Mouse (Mus musculus) olfactory bulb, adult 2 months (tissue): ENCODE measurements around the gene Ptpn13. TPM values are rescaled to one million over a fixed set of nuclear protein-coding genes. Genes with fewer than 3 reads are reported as not detected.

Experiments
- H3K27ac ChIP-seq: fragments of 200-500 bp; 2 replicates; pipeline ENCODE4 v1.5.1; 2012; ENCODE audit warnings: low read depth, low read length; ENCODE audit not compliant: insufficient read depth
- H3K4me1 ChIP-seq: fragments of 200-500 bp; 2 replicates; pipeline ENCODE4 v1.6.1; 2012; ENCODE audit warnings: low read length; ENCODE audit not compliant: control insufficient read depth, insufficient read depth
- H3K4me3 ChIP-seq: fragments of 200-500 bp; 2 replicates; pipeline ENCODE4 v1.5.1; 2012; ENCODE audit warnings: mild to moderate bottlenecking, low read depth, low read length, moderate library complexity; ENCODE audit not compliant: insufficient read depth
- CTCF ChIP-seq: fragments of 200-500 bp; IDR thresholded peaks from 2 replicates; pipeline ENCODE4 v1.5.1; 2012; ENCODE audit warnings: low read depth, mild to moderate bottlenecking, low read length, moderate library complexity; ENCODE audit not compliant: insufficient read depth
- POLR2A ChIP-seq: fragments of 200-500 bp; IDR thresholded peaks from 2 replicates; pipeline ENCODE4 v1.6.1; 2012; ENCODE audit warnings: mild to moderate bottlenecking, low read depth, low read length, moderate library complexity; ENCODE audit not compliant: insufficient read depth
- WGBS: fragments of 180-500 bp; shearing (Covaris S2); methylation state at CpG from one replicate; pipeline ENCODE4 v1.1.7; 2018; 5-methylcytosine and 5-hydroxymethylcytosine counted together
- polyA plus RNA-seq: library from polyadenylated mRNA; stranded (reverse); fragments of >200 nt; gene quantifications from 2 replicates; pipeline ENCODE4 v1.2.4, GENCODE M21; 2012; ENCODE audit warnings: low replicate concordance; ENCODE audit not compliant: missing spikeins, insufficient read depth, insufficient read length

The Ptpn13 gene
- polyA plus RNA-seq, 1 experiment, result not detected

GRCm38 (mm10) chr5:103436039-103436944 is 11.3 kb downstream of the Ptpn13 start:
- Histone ChIP-seq H3K4me1 (peaks cover 5% of the 10 kb centered on the region; the same call in 1 of the 2 replicates), H3K4me3 (no peak overlapping the region), H3K27ac (no peak overlapping the region)
- TF ChIP-seq POLR2A (no peak), CTCF (no peak)
- 54% methylated on average over 19 of the region's 19 CpGs for WGBS

GRCm38 (mm10) chr5:103437714-103438113 is 12.7 kb downstream of the Ptpn13 start:
- peaks cover 5% of the 10 kb centered on the region; the same call in 1 of the 2 replicates for H3K4me1 ChIP-seq
- 85% methylated on average over 3 of the region's 3 CpGs for WGBS
- H3K27ac ChIP-seq, result no peak overlapping the region
- TF ChIP-seq CTCF (no peak), POLR2A (no peak)
- no peak overlapping the region for H3K4me3 ChIP-seq

- Histone ChIP-seq H3K4me3 (no peak overlapping the region), H3K4me1 (peaks cover 5% of the 10 kb centered on the region; the same call in 1 of the 2 replicates), H3K27ac (no peak overlapping the region)
- TF ChIP-seq POLR2A, result no peak
- no peak for TF ChIP-seq CTCF
- 85% methylated on average over 11 of the region's 11 CpGs for WGBS
Observed at GRCm38 (mm10) chr5:103439171-103439570, 14.2 kb downstream of the Ptpn13 start.

GRCm38 (mm10) chr5:103440418-103441276 is 15.7 kb downstream of the Ptpn13 start:
- TF ChIP-seq POLR2A, result no peak
- no peak for TF ChIP-seq CTCF
- no peak overlapping the region for H3K27ac ChIP-seq
- peaks cover 5% of the 10 kb centered on the region; the same call in 1 of the 2 replicates for H3K4me1 ChIP-seq
- no peak overlapping the region for H3K4me3 ChIP-seq
- WGBS, result 95% methylated on average over 11 of the region's 11 CpGs

DNA sequence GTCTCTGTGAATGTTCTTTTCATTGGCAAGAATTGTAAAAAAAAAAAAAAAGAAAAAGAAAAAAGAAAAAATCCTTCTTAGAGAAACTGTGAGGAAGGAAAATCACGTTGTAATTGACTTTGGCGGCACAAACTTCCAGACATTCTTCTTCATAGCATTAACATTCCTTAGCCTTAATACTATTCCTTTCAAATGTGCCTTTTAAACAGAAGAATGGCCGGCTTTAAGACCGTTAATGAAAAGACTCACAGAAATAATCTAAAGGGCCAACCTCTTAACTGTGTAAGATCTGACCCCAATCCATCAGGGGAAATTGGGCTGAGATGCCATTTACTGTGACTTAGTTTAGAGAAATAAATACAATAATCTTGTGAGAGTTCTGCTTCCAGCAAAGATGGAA is 16.7 kb downstream of the Ptpn13 start:
- Histone ChIP-seq H3K4me3 (no peak overlapping the region), H3K4me1 (no peaks in the 10 kb centered on the region), H3K27ac (no peak overlapping the region)
- 56% methylated on average over 4 of the region's 4 CpGs for WGBS
- TF ChIP-seq CTCF (no peak), POLR2A (no peak)

DNA sequence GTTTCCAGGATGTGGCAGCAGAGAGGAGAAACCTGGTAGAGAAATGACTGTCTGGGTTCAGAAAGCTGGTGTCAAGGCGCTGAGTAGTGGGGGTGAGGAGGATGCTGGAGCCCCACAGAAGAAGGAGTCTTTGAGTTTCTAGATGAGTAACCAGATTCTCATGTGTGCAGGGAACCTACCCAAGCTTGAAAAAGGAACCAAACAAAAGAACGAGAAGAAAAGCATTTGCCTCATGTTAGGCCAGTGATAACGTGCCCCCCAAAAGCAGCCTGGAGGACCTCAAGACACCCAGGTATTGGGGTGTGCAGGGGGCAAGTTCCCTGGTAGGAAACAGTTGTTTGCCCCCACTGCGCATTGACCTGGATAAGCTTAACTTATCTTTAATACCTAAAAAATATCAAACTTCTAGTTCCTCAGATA is 17.3 kb downstream of the Ptpn13 start:
- TF ChIP-seq POLR2A (no peak), CTCF (no peak)
- Histone ChIP-seq H3K4me3 (no peak overlapping the region), H3K27ac (no peak overlapping the region), H3K4me1 (no peaks in the 10 kb centered on the region)
- WGBS, result 72% methylated on average over 4 of the region's 4 CpGs

- no peaks in the 10 kb centered on the region for H3K4me1 ChIP-seq
- no peak overlapping the region for H3K27ac ChIP-seq
- WGBS, result 89% methylated on average over 7 of the region's 7 CpGs
- TF ChIP-seq CTCF (no peak), POLR2A (no peak)
- no peak overlapping the region for H3K4me3 ChIP-seq
Observed at GRCm38 (mm10) chr5:103442921-103443320, 17.9 kb downstream of the Ptpn13 start.

- no peak overlapping the region for H3K4me3 ChIP-seq
- 90% methylated on average over 7 of the region's 7 CpGs for WGBS
- H3K4me1 ChIP-seq, result no peaks in the 10 kb centered on the region
- no peak overlapping the region for H3K27ac ChIP-seq
- TF ChIP-seq POLR2A (no peak), CTCF (no peak)
Observed at GRCm38 (mm10) chr5:103445383-103445782, 20.4 kb downstream of the Ptpn13 start.
